Mouse (Mus musculus) forebrain, embryonic 13.5 days (tissue): Measurements from ENCODE around the gene Krt86. TPM values are rescaled to one million over a fixed set of nuclear protein-coding genes. Genes with fewer than 3 reads are reported as not detected.
A peak's percentile ranks its signal among the peaks of the same experiment; 100 is the strongest.

Source experiments
- ATAC-seq: fragments of 200-750 bp; cut with Nextera tagmentation; 2 replicates; pipeline ENCODE4 v1.8.0; 2017
- H3K27ac ChIP-seq: fragments of 300-500 bp; sonication (generic); 2 replicates; pipeline ENCODE4 v1.5.1; 2015; ENCODE audit warnings: inconsistent platforms, mild to moderate bottlenecking, moderate library complexity
- H3K27me3 ChIP-seq: fragments of 300-500 bp; sonication (generic); 2 replicates; pipeline ENCODE4 v1.6.1; 2015; ENCODE audit warnings: mild to moderate bottlenecking, inconsistent platforms
- H3K36me3 ChIP-seq: fragments of 300-500 bp; sonication (generic); 2 replicates; pipeline ENCODE4 v1.6.1; 2015; ENCODE audit warnings: mild to moderate bottlenecking, inconsistent platforms; ENCODE audit not compliant: poor library complexity, severe bottlenecking
- H3K4me1 ChIP-seq: fragments of 300-500 bp; sonication (generic); 2 replicates; pipeline ENCODE4 v1.6.1; 2015; ENCODE audit warnings: inconsistent platforms
- H3K4me2 ChIP-seq: fragments of 300-500 bp; sonication (generic); 2 replicates; pipeline ENCODE4 v1.6.1; 2015; ENCODE audit warnings: inconsistent platforms, mild to moderate bottlenecking, moderate library complexity
- H3K4me3 ChIP-seq: fragments of 300-500 bp; sonication (generic); 2 replicates; pipeline ENCODE4 v1.5.1; 2015; ENCODE audit warnings: mild to moderate bottlenecking, inconsistent platforms
- H3K9ac ChIP-seq: fragments of 300-500 bp; sonication (generic); 2 replicates; pipeline ENCODE4 v1.6.1; 2015; ENCODE audit warnings: mild to moderate bottlenecking, inconsistent platforms
- H3K9me3 ChIP-seq: fragments of 300-500 bp; sonication (generic); replicated peaks from 2 replicates; pipeline ENCODE4 v1.6.1; 2016; ENCODE audit warnings: inconsistent platforms
- WGBS: fragments of 180-500 bp; shearing (Covaris S2); methylation state at CpG from one replicate; pipeline ENCODE4 v1.1.7; 2015; 5-methylcytosine and 5-hydroxymethylcytosine counted together
- polyA plus RNA-seq: library from polyadenylated mRNA; unstranded; fragments of >200 nt; fragmentation: Nextera tagmentation; extraction: Ambion mirVana; gene quantifications from 2 replicates; pipeline ENCODE4 v1.2.1, GENCODE M21; 2015

Gene Krt86
- not detected in 2 replicates for polyA plus RNA-seq

- no peak within 1 kb of the TSS for H3K27ac ChIP-seq
- H3K9me3 ChIP-seq = no peaks in the 10 kb centered on the region
- no peak within 1 kb of the TSS for H3K9ac ChIP-seq
- H3K36me3 ChIP-seq = no peaks in the 10 kb centered on the region
- no peaks in the 10 kb centered on the region for H3K4me1 ChIP-seq
- 34% methylated on average over 10 of the region's 10 CpGs for WGBS
- no peak within 1 kb of the TSS for H3K4me3 ChIP-seq
- no peak within 1 kb of the TSS for H3K4me2 ChIP-seq
- ATAC-seq = no peak
- no peaks in the 10 kb centered on the region for H3K27me3 ChIP-seq
Measured at GRCm38 (mm10) chr15:101472952-101473528, at the start of gene Krt86. Krt86 (plus strand) TSS chr15:101473478.

DNA sequence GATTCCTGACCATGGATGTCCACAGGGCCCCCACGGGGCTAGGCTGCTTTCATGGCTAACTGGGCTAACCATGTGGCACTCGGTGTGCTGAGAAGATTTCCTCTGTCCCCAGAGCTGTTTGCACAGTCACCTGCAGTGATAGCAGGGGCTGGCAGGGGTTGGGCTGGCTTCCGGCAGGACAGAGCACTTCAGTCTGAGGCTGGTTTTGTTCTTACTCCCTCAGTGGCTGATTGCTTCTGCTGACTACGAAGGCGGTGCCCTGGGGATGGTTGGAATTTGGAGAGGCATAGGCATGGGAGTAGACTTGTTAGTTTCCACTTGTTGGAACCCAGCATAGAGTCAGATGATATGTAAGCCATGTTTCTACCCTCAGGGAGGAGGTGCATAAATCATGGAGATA, 48.4 kb upstream of the Krt86 start:
- Histone ChIP-seq H3K9ac (no peak overlapping the region), H3K4me1 (no peaks in the 10 kb centered on the region), H3K27ac (no peak overlapping the region), H3K9me3 (no peaks in the 10 kb centered on the region), H3K4me3 (no peak overlapping the region), H3K4me2 (no peak overlapping the region), H3K27me3 (no peaks in the 10 kb centered on the region), H3K36me3 (no peaks in the 10 kb centered on the region)
- ATAC-seq = no peak
- 22% methylated on average over 5 of the region's 5 CpGs for WGBS

GRCm38 (mm10) chr15:101436611-101437010, 36.7 kb upstream of the Krt86 start:
- ATAC-seq = no peak
- no peaks in the 10 kb centered on the region for H3K36me3 ChIP-seq
- no peak overlapping the region for H3K9ac ChIP-seq
- H3K4me3 ChIP-seq = no peak overlapping the region
- peaks cover 36% of the 10 kb centered on the region for H3K27me3 ChIP-seq
- H3K4me1 ChIP-seq = peaks cover 7% of the 10 kb centered on the region
- H3K9me3 ChIP-seq = no peaks in the 10 kb centered on the region
- no peak overlapping the region for H3K4me2 ChIP-seq
- H3K27ac ChIP-seq = no peak overlapping the region
- 96% methylated on average over 7 of the region's 7 CpGs for WGBS

DNA sequence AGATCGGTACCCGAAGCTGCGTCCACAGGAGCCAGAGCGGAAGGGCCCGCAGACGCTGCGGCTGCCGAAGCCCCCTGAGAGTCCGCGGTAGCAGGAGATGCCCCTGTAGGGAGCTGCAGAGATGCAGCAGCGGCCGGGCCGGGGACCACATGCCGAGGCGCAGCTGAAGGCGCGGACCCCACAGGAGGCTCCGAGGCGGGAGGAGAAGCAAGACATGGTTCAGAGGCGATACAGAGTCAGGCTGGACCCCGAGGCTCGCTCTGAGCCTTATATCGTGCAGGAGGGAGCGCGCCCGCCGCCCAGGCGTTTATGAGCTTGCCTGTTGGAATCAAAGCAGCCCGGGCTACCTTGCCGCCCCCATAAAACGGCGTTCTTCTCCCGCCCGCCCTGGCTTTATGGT, 34.7 kb upstream of the Krt86 start, which contains the start of gene Krt87:
Gene Krt87 (minus strand): TSS at position 250 of the 400 bp plus-strand sequence.
- no peak for ATAC-seq
- WGBS = 2% methylated on average over 32 of the region's 34 CpGs
- peaks cover 36% of the 10 kb centered on the region for H3K27me3 ChIP-seq
- no peak within 1 kb of the TSS for H3K27ac ChIP-seq
- H3K9me3 ChIP-seq = no peaks in the 10 kb centered on the region
- no peaks in the 10 kb centered on the region for H3K36me3 ChIP-seq
- peak within 1 kb of the TSS; percentile 37 for H3K4me3 ChIP-seq
- peak within 1 kb of the TSS; percentile 71 for H3K4me2 ChIP-seq
- H3K9ac ChIP-seq = peak within 1 kb of the TSS; percentile 50
- H3K4me1 ChIP-seq = peaks cover 7% of the 10 kb centered on the region

- no peak for ATAC-seq
- no peak overlapping the region for H3K4me3 ChIP-seq
- no peak overlapping the region for H3K27ac ChIP-seq
- peaks cover 36% of the 10 kb centered on the region for H3K27me3 ChIP-seq
- H3K4me2 ChIP-seq = no peak overlapping the region
- H3K36me3 ChIP-seq = no peaks in the 10 kb centered on the region
- 78% methylated on average over 4 of the region's 4 CpGs for WGBS
- H3K4me1 ChIP-seq = peaks cover 7% of the 10 kb centered on the region
- no peaks in the 10 kb centered on the region for H3K9me3 ChIP-seq
- H3K9ac ChIP-seq = no peak overlapping the region
Measured at GRCm38 (mm10) chr15:101440837-101441236, 32.4 kb upstream of the Krt86 start.

DNA sequence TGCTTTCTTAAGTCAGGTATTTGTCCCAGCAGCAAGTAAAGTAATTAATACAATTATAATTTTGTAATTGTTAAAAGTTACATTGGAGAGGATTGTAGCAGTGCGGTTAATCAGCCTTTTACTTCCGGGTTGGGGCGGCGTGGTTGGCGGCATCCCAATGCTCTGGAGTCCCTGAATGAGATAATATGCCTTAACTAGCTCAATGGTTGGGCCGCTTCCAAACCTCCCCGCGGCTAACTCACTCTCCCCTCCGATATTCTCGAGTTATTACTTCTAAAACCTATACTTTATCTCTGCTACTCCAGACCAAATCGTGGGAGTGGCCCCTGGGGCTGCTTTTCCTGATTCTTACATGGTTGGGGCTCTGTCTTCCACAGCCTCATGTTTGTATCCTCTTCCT, 26.7 kb upstream of the Krt86 start:
- Histone ChIP-seq H3K4me2 (no peak overlapping the region), H3K4me1 (0 out of 2 replicates have a peak, but pooled peaks cover 4% of the 10 kb centered on the region), H3K27me3 (no peaks in the 10 kb centered on the region), H3K27ac (no peak overlapping the region), H3K36me3 (no peaks in the 10 kb centered on the region), H3K9me3 (no peaks in the 10 kb centered on the region), H3K4me3 (no peak overlapping the region), H3K9ac (no peak overlapping the region)
- WGBS = 67% methylated on average over 11 of the region's 11 CpGs
- no peak for ATAC-seq

DNA sequence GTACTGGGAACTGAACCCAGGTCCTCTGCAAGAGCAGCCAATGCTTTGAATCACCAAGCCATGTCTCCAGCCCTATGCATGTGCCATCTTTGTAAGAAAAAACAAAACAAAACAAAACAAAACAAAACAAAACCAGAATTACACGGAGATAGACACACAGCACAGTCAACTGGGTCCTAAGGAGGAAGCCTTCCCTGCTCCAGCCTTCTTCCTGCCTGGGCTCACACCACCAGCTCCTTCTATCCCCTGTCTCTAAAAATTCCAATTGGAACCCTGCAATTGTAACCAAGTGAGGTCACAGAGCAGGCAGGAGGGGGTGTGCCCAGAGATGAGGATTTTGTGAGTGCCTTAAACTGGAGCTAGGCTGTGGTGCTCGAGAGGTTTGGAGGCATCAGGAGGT, 25.8 kb upstream of the Krt86 start, which contains the start of gene Krt88:
Gene Krt88 (plus strand): TSS at position 301 of the 400 bp plus-strand sequence.
- Histone ChIP-seq H3K36me3 (no peaks in the 10 kb centered on the region), H3K27me3 (no peaks in the 10 kb centered on the region), H3K27ac (no peak within 1 kb of the TSS), H3K9ac (no peak within 1 kb of the TSS), H3K9me3 (no peaks in the 10 kb centered on the region), H3K4me2 (no peak within 1 kb of the TSS), H3K4me1 (0 out of 2 replicates have a peak, but pooled peaks cover 4% of the 10 kb centered on the region), H3K4me3 (no peak within 1 kb of the TSS)
- no peak for ATAC-seq
- 79% methylated on average over 2 of the region's 2 CpGs for WGBS

- ATAC-seq = no peak; the same call in 1 of the 2 replicates
- H3K27me3 ChIP-seq = no peaks in the 10 kb centered on the region
- 7% methylated on average over 13 of the region's 13 CpGs for WGBS
- no peak overlapping the region for H3K4me3 ChIP-seq
- peaks cover 8% of the 10 kb centered on the region for H3K9me3 ChIP-seq
- no peaks in the 10 kb centered on the region for H3K36me3 ChIP-seq
- no peak overlapping the region for H3K27ac ChIP-seq
- H3K9ac ChIP-seq = no peak overlapping the region
- peaks cover 1% of the 10 kb centered on the region; the same call in 1 of the 2 replicates for H3K4me1 ChIP-seq
- peak overlapping the region; percentile 27 for H3K4me2 ChIP-seq
Measured at GRCm38 (mm10) chr15:101453093-101453736, 20.1 kb upstream of the Krt86 start.

DNA sequence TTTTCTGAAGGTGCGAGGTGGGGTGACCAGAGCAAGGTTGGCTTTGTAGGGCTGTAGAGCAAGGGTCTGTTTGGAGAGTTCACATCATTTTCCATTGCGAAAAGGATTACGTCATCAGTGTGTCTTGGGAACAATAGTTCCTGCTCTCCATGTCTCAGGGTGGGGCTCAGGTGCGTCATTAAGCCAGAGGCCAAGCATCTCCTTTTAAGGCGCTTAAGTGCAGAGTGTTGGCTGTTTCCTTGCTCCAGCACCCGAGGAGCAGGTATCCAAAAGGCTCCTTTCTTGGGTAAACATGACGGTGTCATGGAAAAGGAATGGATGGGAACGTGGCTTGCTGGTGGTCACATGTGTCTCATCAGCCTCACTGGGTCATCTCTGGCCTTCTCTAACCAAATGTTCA, 18.5 kb upstream of the Krt86 start:
- Histone ChIP-seq H3K9ac (no peak overlapping the region), H3K36me3 (no peaks in the 10 kb centered on the region), H3K4me2 (no peak overlapping the region), H3K4me1 (peaks cover 9% of the 10 kb centered on the region; the same call in 1 of the 2 replicates), H3K27ac (no peak overlapping the region), H3K27me3 (no peaks in the 10 kb centered on the region), H3K9me3 (peaks cover 8% of the 10 kb centered on the region), H3K4me3 (no peak overlapping the region)
- ATAC-seq = no peak
- WGBS = 91% methylated on average over 8 of the region's 8 CpGs

- Histone ChIP-seq H3K36me3 (no peaks in the 10 kb centered on the region), H3K27me3 (no peaks in the 10 kb centered on the region), H3K4me3 (no peak overlapping the region), H3K9ac (no peak overlapping the region), H3K4me2 (no peak overlapping the region), H3K9me3 (peaks cover 8% of the 10 kb centered on the region), H3K27ac (no peak overlapping the region), H3K4me1 (peaks cover 9% of the 10 kb centered on the region; the same call in 1 of the 2 replicates)
- ATAC-seq = no peak
- 93% methylated on average over 2 of the region's 2 CpGs for WGBS
Measured at GRCm38 (mm10) chr15:101455292-101455691, 18.0 kb upstream of the Krt86 start.

- Histone ChIP-seq H3K9me3 (peaks cover 8% of the 10 kb centered on the region), H3K27ac (no peak overlapping the region), H3K4me2 (no peak overlapping the region), H3K27me3 (no peaks in the 10 kb centered on the region), H3K36me3 (no peaks in the 10 kb centered on the region), H3K9ac (no peak overlapping the region), H3K4me3 (no peak overlapping the region), H3K4me1 (peaks cover 9% of the 10 kb centered on the region; the same call in 1 of the 2 replicates)
- ATAC-seq = no peak
- 90% methylated on average over 6 of the region's 6 CpGs for WGBS
Measured at GRCm38 (mm10) chr15:101455891-101456290, 17.4 kb upstream of the Krt86 start.

DNA sequence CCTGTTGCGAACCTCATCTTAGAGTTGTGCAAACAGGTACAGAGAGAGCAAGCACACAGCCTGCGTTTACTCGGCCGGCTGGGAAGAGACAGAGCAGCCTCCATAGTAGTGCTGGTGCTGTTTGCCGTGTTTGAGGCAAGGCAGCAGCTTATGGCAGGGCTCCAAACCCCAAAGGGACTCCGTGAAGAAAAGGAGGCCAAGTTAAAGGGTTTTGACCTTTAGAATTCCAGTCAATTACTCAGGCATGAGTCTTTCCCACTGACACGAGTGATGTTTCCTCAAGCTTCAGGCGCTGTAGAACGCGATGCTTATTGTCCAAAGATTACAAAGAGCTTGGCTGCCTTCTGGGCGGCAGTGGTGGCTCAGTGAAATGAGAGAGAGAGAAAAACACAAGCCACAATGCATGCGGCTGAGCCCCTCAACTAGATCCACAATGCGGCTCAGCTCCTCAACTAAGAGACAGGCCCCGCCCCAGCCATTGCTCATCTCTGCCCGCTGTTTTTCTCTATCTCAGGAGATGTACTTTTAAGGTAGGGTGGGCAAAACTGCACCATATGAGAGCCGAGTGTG, 14.8 kb upstream of the Krt86 start:
- Histone ChIP-seq H3K27ac (no peak overlapping the region), H3K4me2 (no peak overlapping the region), H3K36me3 (no peaks in the 10 kb centered on the region), H3K4me3 (no peak overlapping the region), H3K9ac (no peak overlapping the region), H3K4me1 (peaks cover 9% of the 10 kb centered on the region; the same call in 1 of the 2 replicates), H3K9me3 (peaks cover 8% of the 10 kb centered on the region), H3K27me3 (no peaks in the 10 kb centered on the region)
- 34% methylated on average over 16 of the region's 16 CpGs for WGBS
- ATAC-seq = no peak
